Mouse (Mus musculus) frontal cortex, postnatal 25 days (tissue): Measurements from ENCODE around the gene Srsf9.
A peak's percentile ranks its signal among the peaks of the same experiment; 100 is the strongest.

Experiments used
- DNase-seq, 2 experiments: peaks; one replicate each; pipeline ENCODE4 v3.0.0; 2022; ENCODE audit warnings: low spot score in 2 of 2

Srsf9 gene

DNA sequence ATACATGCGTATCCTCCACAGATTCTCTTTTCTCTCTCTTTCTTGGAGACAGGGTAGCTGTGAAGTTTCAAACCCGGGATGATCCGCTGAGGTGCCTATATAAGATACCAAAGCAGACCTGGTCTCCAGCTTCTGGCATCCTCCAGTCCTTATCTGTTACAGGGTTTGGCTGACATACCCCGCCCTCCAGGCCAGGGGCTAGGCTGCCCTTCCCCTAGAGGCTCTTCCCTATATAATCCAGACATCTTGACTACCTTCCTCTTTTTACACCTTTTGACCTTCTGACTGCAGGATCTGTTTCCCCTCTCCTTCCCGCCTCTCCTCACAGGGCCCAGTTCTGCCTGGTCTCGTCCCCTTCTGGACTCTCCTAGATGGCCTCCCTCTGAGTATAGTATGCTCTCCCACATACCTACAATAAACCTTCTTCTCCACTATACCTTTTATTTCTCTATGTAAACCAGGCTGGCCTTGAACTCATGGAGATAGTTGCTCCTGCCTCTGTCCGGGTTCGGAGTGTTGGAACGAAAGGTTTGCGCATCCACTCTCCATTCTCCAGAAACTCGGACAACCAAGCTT lies 633 bp upstream of the Srsf9 start:
- DNase-seq, result no peak

DNA sequence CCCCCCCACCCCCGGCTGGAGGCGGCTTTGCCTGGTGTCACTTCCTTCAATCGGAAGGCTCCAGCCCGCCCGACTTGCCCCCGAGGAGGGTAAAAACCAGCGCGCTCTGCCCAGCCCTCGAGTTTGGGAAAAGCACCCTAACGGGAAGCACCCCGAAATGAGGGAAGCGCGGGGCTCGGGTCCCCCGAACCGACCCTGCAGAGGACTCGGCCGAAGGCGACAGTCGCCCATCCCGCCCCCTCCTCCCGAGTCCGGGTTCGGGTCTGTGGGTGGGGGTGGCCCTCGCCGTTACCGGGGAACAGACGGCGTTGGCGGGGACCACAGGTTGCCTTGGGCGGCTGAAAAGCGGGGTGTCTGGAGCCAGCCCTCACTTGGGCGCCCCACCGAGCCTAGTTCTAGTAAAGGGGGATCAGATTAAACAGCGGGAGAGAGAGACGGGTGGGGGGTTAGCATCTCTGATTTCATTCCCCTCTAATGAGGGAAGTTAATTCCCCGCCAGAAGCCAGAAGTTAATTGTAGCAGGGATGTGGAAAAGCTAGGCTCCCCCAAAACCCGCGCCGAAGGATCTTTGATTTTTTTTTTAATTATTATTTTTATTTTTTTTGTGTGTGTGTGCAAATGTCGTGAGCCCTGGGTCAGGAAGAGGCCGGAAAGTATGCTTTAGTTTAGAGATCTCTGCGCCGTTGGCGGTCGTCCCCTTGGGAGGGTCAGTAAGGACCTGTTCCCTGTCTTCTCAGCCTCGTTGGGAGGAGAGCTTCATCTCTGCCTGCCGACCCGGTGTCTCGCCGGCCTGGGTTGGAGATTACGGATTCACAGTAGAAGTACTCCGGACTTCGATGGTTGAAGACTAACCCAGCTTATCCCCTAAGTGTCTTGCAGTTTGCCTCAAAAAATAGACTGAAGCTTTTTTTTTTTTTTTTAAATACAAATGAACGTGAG lies 902 bp downstream of the Srsf9 start:
- peak in 1 of 2 experiments; percentile 40 for DNase-seq

DNA sequence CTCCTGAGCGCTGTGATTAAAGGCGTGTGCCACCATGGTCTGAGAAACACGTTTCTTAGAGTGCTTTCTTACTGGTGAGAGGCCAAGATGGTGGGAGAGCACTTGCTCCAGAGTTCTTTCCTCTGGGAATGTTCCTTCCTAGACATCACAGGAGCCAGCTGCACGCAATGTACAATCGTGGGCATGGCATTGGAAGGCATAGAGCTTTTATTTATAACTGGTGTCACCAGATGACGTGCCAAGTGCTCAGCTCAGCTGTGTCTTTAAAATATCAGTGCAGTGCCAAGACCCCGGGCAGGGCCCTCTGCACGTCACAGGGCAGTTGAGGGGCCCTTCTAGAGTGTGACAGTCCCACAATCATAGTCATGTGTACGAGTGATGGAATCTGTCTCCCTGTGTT lies 4.0 kb downstream of the Srsf9 start:
- no peak for DNase-seq

DNA sequence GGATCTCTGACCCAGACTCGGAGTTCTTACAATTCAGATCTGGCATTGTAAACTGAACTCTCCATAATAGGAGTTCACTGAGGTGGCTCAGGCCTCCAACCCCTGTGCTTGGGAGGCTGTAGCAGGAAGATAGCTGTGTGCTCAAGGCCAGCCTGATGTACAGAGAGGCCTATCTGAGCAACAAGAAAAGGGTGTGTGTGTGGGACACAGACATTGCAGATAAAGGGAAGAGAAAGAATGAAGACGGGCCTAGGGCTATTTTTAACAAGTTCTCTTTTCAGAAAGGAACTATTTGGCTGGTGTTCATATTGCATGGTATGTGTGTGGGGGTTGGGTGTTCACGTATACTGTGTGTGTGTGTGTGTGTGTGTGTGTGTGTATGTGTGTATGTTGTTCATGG lies 6.6 kb downstream of the Srsf9 start:
- DNase-seq, result no peak

- no peak for DNase-seq
Measured at GRCm38 (mm10) chr5:115340007-115340406, 13.0 kb downstream of the Srsf9 start.

GRCm38 (mm10) chr5:115340577-115341313 lies 13.8 kb downstream of the Srsf9 start, which contains the start of the genes Gatc and Triap1:
Gene Gatc, minus strand, starts transcription at chr5:115341178.
Gene Triap1, plus strand, starts transcription at chr5:115341225.
- peak; percentile 74 to 83 for DNase-seq

- no peak for DNase-seq
Measured at GRCm38 (mm10) chr5:115341314-115342165, 14.6 kb downstream of the Srsf9 start.

DNA sequence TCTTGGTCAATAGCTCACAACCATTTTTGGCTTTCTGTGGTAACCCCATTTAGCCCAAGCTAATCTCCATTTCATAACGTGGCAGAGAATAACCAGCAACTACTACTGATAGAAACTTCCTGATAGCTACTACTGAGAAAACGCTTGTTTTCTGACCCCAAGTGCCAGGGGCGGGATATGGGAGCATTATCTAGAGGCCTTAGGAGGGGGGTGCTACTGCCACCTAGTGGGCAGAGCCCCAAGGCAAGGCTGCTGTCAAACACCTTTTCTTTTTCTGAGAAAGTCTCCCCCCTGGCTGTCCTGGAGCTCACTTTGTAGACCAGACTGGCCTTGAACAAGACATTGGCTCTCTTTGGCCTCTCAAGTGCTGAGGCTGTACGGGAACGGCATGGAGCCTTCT lies 20.6 kb downstream of the Srsf9 start:
- peak; percentile 71 for DNase-seq

DNA sequence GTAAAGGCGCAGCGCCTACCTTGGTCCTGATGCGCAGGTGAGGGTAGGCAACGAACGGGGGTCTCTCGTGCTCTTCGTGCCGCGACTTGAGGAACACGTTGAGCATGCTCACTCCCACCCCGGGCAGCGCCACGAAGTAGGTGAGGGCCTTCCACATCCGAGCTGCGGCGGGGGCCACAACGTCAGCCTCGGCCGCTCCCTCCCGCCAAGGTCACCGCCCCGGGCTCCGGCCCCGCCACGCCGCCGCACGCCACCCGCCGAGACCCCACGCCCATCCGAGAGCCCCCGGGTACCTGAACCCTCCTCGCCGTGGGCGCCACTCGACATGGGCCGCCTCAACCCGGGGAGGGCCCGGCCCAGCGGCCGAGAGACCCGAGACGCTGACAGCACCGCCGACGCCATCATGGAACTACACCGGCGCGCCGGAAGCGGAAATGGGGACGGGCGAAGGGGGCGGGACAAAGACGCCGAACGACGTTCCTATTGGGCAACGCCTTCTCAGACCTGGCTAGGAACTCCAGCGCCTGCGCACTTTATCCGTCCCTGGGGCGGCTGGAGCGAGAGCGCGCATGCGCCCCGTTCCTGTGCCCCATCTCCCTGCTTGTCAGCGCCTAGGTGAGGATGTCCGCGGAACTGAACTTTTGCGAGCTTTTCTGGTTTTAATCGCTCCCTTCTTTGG lies 21.7 kb downstream of the Srsf9 start, which contains the start of gene Cox6a1:
Gene Cox6a1 (minus strand): TSS at position 436 of the 679 bp plus-strand sequence.
- DNase-seq, result peak; percentile 96 to 97

GRCm38 (mm10) chr5:115349225-115349555 lies 22.2 kb downstream of the Srsf9 start:
- DNase-seq, result no peak

DNA sequence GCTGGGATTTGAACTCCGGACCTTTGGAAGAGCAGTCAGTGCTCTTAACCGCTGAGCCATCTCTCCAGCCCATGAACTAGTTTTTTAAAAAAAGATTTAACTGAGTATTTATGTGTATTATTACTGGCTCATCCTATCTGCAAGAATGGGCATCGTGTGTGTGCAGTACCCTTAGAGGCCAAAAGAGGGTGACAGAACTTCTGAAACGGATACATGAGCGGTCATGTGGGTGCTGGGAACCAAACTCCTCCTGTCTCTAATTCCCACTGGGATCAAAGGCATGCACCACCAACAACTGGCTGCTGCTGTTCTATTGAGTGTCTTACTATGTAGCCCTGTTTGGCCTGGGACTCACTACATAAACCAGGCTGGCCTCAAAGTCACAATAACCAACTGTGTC lies 24.4 kb downstream of the Srsf9 start:
- DNase-seq, result no peak

- no peak for DNase-seq
Measured at GRCm38 (mm10) chr5:115355070-115355469, 28.1 kb downstream of the Srsf9 start.

DNA sequence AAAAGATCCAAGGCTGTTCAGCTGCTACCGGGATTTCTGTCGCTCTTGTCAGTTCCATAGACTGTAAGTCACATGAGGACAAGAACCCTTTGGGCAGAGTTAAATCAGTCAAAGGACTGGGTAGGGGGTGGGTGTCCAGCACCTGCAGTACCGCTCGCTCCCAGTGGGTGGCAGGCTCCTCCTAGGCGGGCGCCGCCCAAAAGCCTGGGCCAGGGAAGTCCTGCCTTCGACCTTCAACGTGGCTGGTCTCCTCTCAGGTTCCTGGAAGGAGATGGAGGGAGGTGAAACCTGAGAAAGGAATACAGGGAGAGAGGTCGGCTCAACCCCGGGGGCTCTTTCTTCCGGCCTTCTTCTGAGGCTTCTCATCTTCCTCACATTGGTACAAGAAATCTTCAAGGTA lies 31.9 kb downstream of the Srsf9 start:
- peak; percentile 66 to 77 for DNase-seq

- no peak for DNase-seq
Measured at GRCm38 (mm10) chr5:115359438-115359837, 32.5 kb downstream of the Srsf9 start.

GRCm38 (mm10) chr5:115359851-115360372 lies 32.9 kb downstream of the Srsf9 start:
- no peak for DNase-seq

GRCm38 (mm10) chr5:115362216-115362615 lies 35.2 kb downstream of the Srsf9 start:
- no peak for DNase-seq

- DNase-seq, result peak in 1 of 2 experiments; percentile 29
Measured at GRCm38 (mm10) chr5:115362819-115363714, 36.1 kb downstream of the Srsf9 start.

GRCm38 (mm10) chr5:115364782-115365181 lies 37.8 kb downstream of the Srsf9 start:
- DNase-seq, result no peak

GRCm38 (mm10) chr5:115371736-115372135 lies 44.8 kb downstream of the Srsf9 start:
- DNase-seq, result no peak
